Mouse (Mus musculus) ovary, postnatal 14 days (tissue): ENCODE data around the gene Anxa1.

Experiments used
- DNase-seq: peaks from one replicate; pipeline ENCODE4 v3.0.0; 2022; ENCODE audit warnings: low spot score

Anxa1 gene

DNA sequence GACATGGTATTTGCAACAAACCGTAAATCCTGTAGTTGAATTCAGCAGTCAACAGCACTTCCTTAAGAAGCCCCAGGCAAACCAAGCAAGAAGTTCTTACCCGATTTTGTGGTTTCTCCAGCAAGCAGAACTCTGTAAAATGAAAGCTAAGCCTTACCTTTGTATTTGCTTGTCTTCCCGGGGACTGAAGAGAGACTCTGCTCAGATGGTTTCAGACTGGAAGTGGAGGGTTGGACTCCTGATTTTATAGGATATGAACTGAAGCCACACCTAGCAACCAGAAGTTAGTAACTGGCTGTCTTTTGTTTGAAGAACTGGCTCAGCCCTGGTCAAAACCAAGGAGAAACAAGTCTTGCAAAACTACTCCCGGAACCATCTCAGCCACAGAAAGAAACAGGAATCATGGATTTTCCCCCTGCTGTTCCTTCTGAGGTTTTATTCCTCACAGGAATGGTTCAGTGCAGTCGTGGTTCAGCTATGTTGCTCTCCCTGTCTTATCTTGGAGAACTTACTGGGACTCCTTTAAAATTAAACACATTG, at the start of gene Anxa1:
Anxa1 (minus strand) TSS at position 490 of the 540 bp plus-strand sequence.
- peak; percentile 27 for DNase-seq

DNA sequence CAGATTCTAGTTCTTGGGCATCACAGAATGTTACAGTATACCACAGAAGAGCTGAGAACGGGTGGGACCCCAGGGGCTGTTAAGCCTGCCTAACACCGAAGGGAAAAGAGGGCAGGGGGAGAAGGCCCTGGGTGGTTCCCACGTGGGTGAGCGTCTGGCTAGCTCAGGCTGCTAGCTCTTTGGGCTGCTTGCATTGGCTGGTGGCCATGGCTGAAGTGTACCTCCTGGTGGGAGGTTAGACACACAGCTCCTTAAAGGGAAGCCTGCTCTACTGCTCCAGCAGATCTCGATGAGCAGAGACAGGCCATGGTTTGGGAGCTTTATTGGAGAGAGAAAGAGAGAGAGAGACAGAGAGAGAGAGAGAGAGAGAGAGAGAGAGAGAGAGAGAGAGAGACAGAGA, 46.3 kb upstream of the Anxa1 start:
- DNase-seq = no peak

DNA sequence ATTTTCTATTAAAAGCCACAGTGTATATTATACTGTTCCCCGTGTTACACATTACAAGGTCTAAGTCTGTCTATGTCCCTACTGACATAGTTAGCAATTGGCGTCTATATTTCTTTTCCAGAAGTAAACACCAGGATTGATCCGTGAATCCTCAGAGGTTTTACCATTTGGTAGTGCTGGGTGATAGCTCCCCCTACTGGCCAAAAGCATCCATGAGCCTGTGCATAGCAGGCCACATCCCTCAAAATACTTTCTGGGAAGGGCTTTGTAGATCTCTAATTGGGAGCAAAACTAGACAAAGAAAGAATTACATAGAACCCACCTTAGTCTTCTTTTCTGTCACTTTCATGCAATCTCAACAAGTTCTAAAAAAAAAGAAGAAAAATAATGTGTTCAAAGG, 43.8 kb upstream of the Anxa1 start:
- DNase-seq = peak; percentile 48

DNA sequence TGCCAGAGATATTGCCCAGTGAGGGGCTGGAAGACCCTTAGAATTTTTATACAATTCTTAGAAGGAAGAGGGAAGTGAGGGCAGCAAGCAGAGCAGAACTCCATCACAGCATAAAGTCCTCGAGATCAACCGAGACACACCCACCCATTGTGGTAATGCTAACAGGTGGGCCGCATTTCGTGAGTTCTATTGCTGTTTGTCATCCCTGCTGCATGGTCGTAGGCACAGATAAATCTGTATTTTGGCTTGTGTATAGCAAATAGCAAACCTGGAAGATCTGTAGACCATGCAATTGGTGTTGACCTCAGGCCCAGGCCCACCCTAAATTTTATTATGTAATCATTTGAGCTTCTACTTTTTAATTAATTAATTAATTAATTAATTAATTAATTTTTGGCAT, 43.2 kb upstream of the Anxa1 start:
- no peak for DNase-seq

DNA sequence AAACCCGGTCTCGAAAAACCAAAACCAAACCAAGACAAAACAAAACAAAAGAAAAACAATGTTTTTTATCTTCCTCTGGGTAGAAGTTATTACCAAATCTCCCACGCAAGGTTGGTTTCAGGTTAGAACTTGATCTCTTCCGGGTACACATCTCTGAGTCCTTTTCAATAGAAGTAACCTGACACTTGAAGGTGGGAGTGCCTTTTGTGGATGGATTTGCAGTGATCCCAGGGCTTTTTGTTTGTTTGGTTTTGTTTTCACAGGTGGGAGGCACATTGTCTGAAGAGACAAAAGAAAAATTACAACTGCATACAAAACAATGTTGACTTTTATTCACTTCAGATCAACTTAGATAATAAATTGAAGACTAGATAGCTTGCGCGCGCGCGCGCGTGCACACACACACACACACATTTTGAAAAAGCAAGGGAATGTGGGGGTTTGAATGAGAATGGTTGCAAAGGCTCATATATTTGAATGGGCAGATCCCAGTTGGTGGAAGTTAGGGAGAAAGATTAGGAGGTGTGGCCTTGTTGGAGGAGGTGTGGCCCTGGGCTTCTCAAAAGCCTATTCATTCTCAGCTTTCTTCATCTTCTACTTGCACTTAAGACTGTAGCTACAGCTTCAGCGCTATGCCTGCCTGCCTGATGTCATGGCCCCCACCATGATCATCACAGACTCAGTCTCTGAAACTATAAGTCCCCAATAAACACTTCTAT, 35.9 kb upstream of the Anxa1 start:
- DNase-seq = no peak

DNA sequence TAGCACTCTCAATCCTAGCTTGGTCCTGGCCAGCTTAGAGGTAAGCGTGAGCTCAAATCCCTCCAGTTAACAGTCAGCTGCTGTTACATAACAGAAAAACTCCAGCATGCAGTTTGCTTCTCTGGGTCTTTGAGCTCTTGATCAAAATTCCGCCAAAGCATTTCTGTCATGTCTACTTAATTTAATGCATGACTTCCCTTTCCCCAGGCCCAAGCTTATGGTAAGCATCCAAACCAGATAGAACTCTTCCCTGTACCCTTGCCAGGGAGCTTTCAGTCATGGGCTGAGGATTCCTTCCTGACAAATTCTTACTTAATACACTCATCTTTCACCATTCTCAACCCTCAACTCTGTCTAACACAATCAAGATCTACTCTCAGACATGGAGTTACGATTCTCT, 20.5 kb upstream of the Anxa1 start:
- DNase-seq = no peak

DNA sequence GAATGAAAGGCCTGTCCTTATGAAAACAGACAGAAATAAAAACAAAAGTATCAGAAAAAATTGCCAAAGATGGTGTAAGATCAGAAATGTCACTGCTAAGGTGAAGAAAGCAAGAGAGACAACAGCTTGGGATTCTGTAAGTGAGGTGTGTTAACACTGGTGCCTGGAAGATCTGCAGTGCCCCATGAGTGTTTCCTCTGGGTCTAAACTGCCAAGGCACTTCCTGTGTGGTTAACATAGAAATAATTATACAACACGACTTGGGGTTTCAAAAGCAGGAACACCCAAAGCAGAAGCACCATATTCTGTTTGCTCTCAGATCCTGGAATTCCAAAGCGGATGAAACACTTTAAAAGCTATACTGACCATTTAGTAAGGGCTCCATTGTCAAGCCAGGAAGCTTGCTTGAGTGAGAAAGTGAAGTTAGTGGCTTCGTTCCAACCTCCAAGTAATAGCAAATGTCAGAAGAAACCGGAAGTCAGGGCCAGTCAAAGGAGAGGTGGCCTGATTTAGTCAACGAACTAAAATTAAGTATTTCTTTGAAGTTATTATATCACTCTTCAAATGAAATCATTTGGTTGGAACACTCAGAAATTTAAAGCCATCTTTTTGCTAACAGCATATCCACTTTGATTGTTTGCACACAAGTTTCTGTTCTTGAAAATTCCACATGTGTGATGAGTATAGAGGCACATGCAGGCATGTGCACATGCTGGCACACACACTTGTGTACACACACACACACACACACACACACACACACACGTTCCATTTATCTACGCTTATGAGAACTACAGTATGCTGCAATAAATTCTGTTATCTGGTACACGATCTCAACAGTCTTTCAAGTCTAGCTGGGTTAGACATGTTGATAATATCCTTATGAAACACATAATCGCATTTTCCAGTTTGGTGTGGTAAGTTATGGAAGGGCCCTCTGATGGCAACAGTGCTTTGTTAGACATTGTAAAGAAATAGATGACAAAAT, 19.1 kb upstream of the Anxa1 start:
- DNase-seq = no peak

DNA sequence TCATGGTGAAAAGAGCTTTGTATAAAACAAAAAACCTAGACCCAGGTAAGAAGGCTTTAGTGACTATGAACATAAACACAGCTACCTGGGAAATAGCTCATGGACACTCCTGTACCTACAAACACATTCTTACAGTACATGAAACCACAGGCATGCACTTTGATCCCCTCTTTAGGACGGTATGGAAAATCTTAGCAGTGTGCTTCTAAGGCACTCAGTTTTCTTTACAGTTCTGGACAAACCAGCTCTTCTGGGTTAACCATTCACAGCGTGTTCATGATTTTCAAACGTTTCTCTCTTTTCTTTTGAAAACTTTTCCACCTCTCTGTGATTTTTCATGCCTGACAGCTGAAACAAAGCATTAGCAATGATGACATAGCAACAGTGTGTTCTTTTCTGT, 15.7 kb upstream of the Anxa1 start:
- DNase-seq = no peak

DNA sequence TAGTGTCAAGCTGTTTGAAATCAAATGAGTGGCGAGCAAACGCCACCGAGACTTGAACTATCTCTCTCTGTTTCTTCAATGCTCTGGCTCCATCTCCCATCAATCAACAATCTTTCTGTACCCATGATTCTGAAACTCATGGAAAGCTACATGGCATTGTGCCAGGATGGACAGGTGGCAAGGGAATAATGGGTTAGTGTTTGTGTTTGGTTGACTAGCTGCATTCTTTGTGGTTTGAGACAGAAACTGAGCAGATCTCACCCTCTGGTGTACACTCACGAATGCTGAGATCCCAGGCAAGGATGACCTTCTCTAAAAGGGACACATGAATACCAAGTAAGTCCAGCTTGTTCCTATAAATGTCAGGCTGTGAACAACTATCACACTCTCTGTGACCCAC, 14.3 kb upstream of the Anxa1 start:
- no peak for DNase-seq

DNA sequence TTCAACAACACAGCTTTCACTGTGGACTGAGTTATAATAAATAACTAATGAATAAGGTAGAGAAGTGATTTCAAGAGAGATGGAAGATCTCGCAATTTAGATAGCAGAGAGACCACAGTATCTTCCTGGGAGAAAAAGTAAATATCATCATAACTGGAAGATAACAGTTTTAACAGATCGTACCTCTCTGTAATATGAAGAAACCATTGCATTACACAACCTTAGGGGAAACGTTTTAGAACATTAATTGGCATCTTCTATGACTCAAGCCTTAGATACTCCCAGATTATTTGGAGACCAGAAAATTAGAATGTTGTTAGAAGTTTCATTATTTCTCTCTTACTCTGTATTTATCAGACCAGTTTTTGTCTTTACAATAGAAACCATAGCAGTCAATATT, 13.0 kb upstream of the Anxa1 start:
- no peak for DNase-seq

DNA sequence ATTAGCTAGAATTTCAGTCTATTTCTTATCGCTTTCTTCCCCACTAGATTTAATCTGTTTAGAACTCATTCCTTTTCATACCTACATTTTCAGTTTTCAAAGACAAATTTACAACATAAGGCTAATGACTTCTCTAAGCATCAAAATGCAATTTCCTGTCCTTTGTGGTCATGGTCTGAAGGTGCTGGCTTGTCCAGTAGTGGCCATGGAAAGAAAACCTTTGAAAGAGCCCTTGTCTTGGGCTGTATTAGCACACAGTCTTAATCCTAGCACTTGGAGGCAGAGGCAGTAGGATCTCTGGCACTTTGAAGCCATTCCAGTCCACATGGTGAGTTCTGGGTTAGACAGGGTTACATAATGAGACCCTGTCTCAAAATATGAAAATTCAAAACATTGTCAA, 12.5 kb upstream of the Anxa1 start:
- no peak for DNase-seq

DNA sequence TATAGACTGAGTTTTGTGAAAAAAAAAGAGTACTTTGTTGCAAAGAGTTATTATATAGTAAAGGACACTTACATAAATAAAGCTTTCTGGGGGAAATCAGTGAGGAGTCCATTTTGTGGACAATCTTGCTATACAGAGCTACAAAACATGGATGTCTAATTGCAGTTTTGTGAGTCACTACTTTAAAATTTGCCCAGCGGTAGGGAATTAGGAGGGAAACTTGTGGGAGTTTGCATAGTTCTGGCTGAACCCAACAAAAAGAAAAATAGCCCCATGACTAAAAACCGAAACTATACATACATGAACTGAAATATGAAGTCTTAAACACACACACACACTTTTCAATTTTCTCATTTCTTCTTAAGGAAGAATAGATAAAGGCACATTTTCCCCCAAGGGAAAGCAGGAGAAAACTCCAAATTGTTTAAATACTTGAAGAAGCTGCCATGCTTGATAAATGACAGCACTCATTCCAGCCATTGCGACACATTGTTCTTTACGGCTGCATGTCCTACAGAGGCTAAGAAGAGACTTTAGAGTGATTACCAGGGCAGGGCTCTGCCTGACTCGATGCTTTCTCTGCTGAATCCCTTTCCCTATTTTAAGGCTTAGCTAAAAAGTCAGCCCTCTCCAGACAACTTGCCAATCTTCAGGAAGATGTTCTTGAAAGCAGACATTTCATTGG, 11.9 kb upstream of the Anxa1 start:
- DNase-seq = no peak

DNA sequence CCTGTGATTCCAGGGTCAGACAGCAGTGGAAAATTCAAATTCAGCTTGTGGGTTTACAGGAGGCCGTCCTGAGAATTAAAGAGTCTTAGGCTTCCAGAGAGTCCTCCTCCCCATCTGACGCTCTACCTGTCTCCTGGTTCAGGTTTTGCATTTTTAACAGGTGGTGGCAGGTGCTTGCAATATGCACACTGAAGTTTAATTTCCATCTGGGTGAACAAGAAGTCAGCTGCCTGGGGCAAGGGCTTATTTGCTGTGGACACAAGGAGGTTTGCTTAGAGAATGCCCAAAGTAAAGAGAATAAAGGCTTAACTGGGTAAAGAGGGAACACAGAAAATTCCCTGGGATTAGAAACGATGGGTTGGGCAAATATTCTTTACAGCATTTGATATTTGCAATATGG, 11.2 kb upstream of the Anxa1 start:
- no peak for DNase-seq

DNA sequence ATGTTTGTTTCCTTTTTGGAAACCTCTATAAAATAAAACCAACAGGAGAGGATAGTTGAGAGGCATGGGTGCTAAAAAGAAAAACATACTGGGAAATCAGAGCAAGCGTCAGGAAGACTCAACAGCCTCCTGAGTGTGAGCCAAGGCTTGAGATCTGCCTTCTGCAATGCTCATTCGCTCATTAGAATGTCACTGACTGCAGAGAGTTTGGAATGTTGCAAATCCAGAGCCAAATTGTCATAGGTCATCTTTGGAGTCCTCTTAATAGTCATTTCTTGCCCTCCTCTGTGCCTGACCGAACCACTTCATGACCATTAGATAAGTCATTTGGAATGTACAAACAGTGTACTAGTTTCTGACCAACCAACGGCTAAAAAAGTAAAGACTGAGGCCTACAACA, 8.4 kb upstream of the Anxa1 start:
- DNase-seq = no peak

DNA sequence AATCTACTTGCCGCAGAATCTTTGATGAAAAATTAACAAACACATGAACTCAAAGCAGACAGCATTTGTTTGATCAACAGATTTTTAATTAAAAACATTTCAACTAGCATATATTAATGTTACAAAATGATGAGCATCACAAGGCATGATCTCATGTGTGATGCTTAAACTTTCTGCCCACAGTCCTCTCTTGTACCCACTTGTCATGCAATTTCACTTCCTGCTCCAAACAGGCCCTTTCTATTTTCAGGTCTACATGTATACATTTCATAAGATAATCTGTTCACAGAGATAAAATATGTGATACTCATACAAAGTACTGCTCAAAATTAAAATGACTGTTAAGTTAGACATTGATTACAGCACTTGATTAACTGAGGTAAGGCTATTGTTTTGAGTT, 6.3 kb upstream of the Anxa1 start:
- no peak for DNase-seq

DNA sequence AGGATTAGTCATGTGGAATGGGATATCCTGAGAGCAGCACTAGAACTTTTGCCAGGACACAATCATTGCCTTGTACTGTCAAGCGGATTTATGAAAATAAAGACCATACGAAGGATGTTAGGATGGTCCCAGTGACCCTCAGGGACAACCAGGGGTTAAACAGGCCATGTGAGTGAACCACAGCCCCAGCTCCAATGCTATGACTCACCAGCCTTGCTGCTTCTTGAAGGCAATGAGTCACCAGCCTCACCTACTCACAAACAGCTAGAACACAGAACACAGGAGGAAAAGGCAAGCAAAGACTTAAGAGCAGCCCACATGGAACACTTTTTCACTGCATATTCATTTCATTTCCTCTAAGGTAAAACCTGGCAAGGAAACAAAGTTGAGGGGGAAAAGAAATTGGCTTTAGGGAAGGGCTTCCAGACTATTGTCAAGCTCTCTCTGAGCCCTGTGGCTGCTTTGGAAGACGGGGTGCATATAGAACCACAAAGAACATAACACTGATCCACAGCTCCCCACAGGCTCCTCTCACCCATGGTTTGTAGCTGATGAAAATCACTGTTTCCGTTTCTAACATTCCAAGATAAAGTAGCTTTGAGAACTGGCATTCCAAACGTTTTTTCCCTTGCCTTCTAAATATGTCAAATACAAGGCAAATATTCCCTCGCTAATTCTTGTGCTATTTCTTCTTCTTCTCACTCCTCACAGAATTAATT, 3.0 kb upstream of the Anxa1 start:
- no peak for DNase-seq

DNA sequence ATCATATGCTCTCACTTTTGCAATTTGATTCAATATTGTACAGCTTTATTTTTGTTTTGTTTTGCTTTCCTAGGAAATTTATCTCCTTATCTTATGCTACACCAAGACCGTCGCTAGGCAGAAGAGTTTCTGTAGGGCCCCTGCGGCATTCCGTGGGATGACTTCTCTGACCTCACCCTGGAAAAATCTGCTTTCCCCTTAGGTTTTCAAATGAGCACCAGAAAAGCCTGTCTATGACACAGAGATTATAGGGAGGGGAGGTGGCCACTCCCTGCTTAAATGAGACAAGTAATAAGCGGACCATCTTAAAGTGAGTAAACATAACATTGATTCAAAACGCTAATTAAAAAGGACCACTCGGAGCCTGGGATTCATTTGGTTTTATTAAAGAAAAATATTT, 1.0 kb downstream of the Anxa1 start:
- no peak for DNase-seq

DNA sequence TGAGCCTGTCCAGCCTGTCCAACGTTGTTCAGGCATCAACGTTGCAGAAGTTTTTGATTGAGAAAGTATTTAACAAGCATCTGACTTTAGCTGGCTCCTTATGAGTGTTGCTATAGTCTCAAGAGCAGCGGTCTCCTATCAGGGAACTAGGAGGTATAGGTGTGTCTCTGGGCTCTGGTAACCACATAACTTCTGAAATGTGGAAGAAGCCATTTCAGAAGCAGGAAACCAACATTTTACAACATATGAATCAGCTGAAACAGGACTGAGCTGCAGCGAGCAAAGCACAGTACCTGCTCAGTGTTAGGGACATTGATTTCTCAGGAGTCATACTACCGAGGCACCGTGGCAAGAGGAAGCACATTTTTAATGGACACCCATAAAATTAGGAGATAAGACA, 1.5 kb downstream of the Anxa1 start:
- DNase-seq = no peak

DNA sequence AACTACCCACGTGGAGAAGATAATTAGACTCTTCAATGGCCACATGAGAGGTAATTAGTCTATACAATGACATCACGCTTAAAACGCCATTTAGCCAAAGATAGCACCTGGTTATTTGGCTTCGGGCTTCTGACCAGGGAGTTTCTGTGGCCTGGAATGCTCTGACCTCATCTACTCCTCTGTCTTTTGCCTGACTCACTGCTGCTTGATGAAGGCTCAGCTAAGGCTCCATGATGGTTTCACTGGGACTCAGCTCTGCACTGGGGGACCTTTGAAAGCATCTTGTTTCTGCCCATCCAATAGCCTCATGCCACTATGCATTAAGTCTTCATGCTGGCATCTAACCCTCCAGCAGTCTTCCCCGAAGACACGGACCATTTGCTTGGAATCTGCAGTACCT, 2.5 kb downstream of the Anxa1 start:
- DNase-seq = no peak

DNA sequence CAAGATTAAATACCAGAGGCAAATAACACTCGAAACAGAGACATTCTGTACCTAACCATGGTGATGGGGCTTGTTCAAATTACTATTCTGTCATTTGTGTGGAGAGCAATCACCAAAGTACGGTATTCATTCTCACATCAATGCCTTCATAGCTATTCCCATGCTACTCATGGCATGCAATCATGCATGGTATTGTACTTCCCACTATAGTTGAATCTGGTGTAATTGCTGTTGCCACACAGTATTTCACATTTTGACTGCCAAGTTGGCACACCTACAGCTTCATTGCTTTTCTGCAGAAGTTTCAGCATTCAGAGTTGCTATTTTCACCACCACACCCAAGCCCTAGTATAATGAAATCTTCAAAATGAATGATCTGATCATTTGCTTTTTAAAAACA, 4.4 kb downstream of the Anxa1 start:
- no peak for DNase-seq

DNA sequence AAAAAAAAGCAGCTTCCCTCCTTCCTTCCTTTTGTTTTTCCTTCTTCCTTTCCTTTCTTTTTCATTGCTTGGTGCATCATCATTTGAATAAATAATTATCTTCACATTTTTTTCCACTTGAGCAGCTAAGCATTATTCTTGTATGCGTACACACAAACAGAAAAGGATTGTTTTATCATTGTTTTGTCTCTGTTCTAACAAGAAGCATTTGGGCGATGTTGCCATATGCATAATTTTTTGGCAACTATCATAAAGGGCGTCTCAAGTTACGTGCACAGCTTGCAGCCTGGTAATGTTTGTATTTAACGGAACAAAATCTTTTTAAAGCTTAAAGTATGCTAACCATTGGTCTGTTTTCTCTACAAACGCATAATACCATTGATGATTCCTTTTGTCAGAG, 5.1 kb downstream of the Anxa1 start:
- no peak for DNase-seq

DNA sequence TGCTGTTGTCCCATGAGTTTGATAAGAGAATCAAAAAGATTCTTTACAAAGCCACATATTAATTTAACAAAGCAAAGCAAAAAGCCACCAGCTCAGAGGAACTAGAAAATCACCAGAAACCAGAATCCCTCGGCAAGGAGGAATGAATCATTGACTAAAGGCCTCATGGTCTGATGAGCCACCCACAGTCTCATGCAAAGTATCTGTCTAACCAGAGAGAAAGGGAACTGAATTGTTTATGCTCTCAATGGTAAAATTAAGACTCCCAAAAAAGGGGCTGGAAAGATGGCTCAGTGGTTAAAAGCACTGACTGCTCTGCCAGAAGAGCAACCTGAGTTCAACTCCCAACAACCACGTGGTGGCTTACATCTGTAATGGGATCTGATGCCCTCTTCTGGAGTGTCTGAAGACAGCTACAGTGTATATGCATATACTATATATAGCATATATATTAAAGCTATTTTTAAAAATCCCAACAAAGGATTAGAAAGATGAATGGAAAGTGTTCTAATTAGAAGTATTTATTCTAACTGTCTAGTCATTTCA, 9.5 kb downstream of the Anxa1 start:
- no peak for DNase-seq
